Mouse (Mus musculus): ENCODE measurements around the gene Hs3st4.
A peak's percentile ranks its signal among the peaks of the same experiment; 100 is the strongest.

Gene Hs3st4

DNA sequence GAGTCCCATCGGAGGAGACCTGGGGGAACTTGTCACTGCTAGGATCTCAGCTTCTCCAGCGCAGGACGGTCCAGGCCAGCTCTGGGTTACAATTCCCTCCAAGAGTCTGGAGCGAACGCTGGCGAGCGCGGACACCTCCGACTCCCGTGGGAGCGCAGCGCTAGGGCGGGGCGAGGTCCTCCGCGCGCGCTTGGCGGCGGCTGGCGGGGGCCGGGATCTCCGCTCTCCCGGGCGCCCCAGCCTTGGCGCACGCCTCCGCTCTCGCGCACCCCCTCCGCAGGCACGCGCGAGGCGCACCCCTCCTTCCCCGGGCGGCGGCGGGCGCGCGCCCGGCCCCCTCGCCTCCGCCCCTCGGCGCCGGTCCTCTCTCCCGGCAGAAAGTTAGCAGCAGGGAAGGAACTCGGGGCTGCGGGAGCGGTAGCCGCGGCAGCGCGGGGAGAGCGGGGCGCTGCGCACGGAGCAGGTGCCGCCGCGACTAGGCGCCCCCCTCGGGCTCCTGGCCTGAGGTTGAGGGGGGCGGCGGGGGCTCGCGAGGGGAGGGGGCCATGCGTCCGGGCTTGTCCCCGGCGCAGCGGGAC is at the start of gene Hs3st4:
TSS of gene Hs3st4 (plus strand) at position 409 of the 578 bp plus-strand sequence.
- DNase-seq, result no peak

GRCm38 (mm10) chr7:123946836-123947235 is 35.8 kb upstream of the Hs3st4 start:
- DNase-seq, result no peak

DNA sequence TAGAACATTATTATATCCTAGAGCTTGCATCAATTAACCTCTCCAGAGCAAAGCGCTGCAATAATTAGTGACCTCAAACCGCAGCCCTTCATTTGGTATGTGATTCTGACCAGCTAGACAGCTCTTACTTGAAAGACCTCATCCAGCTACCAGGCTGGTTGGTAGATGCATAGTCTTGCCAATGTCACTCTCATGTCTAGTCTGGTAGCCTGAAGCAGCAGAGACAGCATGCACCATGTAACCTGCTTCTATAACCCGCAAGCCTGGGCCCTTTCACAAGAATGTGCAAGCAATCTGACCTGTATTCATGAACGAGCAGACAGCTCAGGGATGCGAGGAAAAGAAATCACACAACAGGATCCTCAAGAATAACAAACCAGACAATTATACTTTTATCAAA is 19.6 kb upstream of the Hs3st4 start:
- no peak for DNase-seq

DNA sequence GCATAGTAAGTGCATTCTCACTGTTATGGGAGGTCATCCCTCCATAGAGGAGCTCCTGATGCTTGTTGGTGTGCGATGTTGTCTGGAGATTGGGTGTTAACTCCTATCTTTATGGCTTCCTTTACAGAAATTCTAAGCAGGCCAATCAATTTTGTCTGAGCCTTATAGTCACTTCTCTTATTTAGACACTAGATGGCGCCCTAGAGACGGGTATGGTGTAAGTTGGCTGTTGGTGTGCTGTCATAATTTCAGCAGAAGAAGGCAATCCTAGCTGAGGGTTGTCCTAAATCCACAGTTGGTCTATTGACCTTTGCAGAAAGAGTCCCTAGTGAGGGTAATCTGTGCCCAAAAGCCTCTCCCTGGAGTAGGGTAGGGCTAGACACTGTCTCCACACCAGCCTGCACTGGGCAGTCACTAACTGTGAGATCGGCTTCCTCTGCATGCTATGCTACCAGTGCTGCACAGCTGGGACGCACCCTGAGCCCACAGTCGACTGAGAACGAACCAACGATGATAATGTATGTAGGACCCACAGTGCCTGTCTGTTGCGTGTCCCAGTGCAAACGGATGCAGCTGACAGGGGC is 18.0 kb upstream of the Hs3st4 start:
- no peak for DNase-seq

GRCm38 (mm10) chr7:123965515-123965914 is 17.2 kb upstream of the Hs3st4 start:
- DNase-seq, result no peak

DNA sequence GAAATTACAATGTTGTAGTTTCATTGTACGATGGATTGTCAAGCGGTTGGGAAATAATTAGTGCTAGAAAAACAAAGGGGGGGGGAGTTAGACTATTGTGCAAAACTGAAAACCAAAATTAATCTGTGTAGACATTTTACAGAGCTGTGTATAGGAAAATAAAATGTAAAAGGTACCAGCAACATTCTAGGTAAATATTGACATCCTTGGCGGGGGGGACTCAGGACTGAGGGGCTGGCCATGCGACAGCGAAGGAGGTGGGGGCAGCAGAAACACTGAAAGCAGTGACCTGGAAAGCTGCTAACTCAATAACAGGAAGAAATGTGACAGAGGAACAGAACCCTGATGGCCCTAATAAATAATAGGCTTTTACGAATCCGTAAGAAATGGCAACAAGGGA is 7.2 kb upstream of the Hs3st4 start:
- no peak for DNase-seq

DNA sequence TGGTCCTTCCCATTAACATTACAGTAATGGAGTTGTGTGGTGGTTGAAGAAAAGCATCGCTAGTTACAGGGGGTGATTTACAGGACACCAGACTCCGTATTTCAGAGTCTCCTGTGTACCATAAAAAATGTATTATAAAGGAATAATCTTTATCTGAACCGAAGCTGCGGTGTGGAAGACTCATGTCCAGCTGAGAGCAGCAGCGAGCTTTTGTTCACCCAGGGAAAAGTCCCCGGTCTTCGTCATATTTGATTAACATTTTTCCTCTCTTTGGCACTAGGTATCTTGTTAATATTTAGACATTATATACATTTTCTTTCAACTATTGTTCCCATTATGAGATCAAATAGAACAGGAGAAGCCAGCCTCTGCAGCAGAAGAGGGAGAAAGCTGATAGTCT is 1.2 kb upstream of the Hs3st4 start:
- no peak for DNase-seq

DNA sequence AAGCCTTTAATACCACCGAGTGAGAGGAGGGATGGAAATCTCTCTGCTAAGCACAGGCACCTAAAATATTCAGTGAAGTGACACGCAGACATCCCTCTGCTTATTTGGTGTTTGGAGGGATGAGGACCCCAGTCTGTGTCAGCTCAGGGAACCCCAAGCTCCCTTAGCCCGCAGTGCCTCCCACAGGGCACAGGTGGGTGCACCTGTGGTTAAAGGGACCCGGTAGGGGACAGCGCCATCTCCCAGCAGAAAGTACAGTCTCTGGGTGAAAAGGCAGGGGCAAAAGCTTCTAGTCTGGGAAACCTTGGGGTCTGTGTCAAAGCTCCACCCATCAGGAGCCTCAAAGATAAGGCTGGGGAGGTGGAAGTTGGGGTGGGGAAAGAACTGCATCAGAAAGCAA is 659 bp upstream of the Hs3st4 start:
- DNase-seq, result no peak

- DNase-seq, result no peak
Observed at GRCm38 (mm10) chr7:123983177-123984046, 743 bp downstream of the Hs3st4 start.

- no peak for DNase-seq
Observed at GRCm38 (mm10) chr7:123992121-123992520, 9.5 kb downstream of the Hs3st4 start.

DNA sequence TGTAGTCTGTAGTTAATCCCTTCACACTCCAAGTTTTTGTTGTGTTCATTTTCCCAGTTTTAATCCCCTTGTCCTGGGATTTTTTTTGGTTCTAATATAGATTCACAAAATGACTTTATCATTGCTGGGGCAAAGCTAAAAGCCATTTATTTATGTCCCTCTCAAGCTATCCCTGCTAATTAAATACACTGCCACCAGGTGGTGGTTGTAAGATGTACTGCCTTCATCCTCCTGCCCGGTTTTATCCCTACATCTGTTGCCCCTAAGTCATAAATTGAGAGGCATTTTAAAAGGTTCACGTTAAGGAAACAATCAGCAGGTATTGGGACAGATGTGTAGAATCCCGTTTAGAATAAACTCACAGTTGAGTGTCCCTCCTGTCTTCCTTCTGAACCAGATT is 14.6 kb downstream of the Hs3st4 start:
- DNase-seq, result no peak

DNA sequence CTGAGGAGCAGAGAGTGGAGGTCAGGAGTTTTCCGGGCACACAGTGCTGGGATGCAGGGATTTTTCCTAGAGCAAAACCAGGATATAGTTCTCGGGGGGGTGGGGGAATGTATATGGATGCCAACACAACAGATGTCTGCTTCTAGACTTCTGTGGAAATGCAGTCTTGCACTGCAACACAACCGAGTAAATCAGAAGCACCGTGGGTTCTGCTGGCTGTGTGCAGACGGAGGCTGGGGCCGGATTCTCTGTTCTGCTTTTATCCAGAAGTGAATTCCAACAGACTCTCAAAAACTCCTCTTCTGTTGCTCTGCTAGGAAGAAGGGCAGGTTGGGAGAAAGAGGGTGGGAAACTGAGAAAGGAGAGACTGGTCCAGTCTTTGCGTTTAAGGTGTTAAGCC is 15.9 kb downstream of the Hs3st4 start:
- DNase-seq, result peak; percentile 36

- no peak for DNase-seq
Observed at GRCm38 (mm10) chr7:124026908-124027307, 44.2 kb downstream of the Hs3st4 start.

GRCm38 (mm10) chr7:124032236-124032635 is 49.6 kb downstream of the Hs3st4 start:
- no peak for DNase-seq

- DNase-seq, result no peak
Observed at GRCm38 (mm10) chr7:124033332-124033731, 50.7 kb downstream of the Hs3st4 start.

GRCm38 (mm10) chr7:124037281-124037700 is 54.6 kb downstream of the Hs3st4 start:
- DNase-seq, result no peak

GRCm38 (mm10) chr7:124039142-124039541 is 56.5 kb downstream of the Hs3st4 start:
- no peak for DNase-seq

GRCm38 (mm10) chr7:124047382-124047781 is 64.7 kb downstream of the Hs3st4 start:
- no peak for DNase-seq

GRCm38 (mm10) chr7:124048971-124049370 is 66.3 kb downstream of the Hs3st4 start:
- peak; percentile 51 for DNase-seq

DNA sequence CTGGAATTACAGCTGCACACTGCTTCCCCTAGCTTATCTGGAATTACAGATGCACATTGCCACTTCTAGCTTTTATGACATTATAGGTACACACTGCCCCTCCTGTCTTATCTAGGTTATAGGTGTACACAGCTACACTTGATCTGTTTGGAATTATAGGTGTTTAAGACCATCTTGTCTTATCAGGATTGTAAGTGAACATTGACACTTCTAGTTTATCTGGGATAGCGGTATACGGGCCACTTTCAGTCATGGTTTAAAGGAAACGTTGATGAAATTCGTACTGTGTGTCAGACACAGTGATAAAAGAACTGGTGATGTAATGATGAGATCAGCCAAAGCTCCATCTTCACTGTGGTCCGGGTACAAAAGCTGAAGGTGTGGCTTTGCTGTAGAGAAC is 67.8 kb downstream of the Hs3st4 start:
- DNase-seq, result no peak

DNA sequence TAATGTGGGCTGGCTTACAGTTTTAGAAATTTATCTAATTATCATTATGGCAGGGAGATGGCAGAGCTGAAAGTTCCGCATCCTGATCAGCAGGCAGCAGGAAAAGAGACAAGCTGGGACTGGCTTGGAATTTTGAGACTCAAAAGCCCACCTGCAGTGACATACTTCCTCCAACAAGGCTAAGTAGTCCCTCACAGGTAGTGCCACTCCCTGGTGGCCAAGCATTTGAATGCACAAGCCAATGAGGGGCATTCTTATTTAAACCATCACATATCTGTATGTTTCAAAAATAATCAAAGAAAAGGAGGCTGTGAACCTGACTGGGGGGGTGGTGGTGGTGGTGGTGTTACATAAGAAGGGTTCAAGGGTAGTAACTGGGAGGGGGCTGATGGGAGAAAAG is 101.1 kb downstream of the Hs3st4 start:
- DNase-seq, result no peak

DNA sequence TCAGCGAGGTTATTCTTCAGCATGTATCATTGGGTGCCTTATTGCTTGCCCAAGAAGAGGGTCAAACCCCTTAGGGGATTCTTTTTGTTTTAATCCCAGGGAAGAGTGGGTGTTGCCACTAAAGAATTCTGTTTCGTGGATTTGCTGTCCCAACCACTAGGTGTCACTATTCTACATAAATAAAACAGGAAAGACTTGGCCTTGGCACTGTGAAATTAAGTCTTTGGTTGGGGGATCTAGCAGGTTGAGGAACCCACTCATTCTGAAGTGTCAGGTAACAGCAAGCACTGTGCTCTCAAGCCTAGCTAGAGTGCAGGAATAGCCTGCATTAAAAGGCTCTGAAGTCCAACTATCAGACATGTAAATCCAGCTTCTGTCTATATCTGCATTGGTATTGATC is 146.3 kb downstream of the Hs3st4 start:
- peak; percentile 40 for DNase-seq

- peak; percentile 74 for DNase-seq
Observed at GRCm38 (mm10) chr7:124131312-124131711, 148.6 kb downstream of the Hs3st4 start.

DNA sequence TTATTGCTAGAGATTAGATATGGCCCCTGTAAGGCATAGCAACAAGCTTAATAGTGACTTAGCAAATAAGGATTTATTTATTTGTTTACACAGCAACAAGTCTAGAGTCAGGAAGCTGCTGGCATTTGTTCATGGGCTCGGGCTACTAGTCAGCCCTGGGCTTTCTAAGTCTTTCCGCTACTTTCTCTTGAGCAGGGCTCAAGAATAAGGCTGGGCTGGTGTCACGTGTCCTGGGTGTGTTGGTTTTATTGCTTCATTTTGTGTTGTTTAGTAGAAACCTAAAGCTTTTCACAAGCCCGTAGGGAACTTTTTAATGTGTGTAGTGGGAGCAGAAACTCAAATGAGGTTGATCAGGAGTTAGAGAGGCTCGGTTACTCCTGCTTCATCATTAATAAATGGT is 153.5 kb downstream of the Hs3st4 start:
- no peak for DNase-seq

All from layer of hippocampus, adult 9-11 months (tissue).